Mouse (Mus musculus): ENCODE results near the gene Smim27. TPM values are rescaled to one million over a fixed set of nuclear protein-coding genes. Genes with fewer than 3 reads are reported as not detected.

The Smim27 gene
- total RNA-seq, 1 experiment = 3.9 TPM

DNA sequence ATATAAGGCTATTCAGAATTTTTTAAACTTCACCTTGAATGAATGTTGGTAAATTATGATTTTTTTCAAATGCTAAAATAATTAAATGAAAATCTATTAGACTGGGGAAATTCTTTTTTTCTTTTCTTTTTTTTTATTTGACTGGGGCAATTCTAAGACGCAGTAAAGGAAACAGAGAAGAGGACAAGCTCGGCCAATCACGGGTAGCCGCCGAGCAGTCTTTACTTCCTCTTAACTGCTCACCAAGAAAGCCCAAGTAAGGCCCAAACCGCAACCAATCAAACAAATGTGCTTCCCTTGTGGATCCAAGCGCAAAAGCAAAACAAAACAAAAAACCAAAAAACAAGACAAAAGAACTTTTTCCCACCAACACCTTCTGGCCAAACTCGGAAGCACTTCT lies 25.3 kb upstream of the Smim27 start:
- Histone ChIP-seq H3K9ac (ENCODE audit: insufficient read depth, low read depth, low read length, poor library complexity, severe bottlenecking) (no peak overlapping the region), H3K4me1 (ENCODE audit: control insufficient read depth in 2 of 2, insufficient read depth in 2 of 2, low read length in 2 of 2, poor library complexity in 1 of 2) (peaks cover 2 to 10% of the 10 kb centered on the region in 2 experiments; a peak in 2 of 4 replicates), H3K36me3 (ENCODE audit: control insufficient read depth, insufficient read depth, low read length, poor library complexity, severe bottlenecking) (no peaks in the 10 kb centered on the region), H3K27ac (ENCODE audit: insufficient read depth, low read depth, low read length, poor library complexity, severe bottlenecking) (no peak overlapping the region), H3K4me3 (ENCODE audit: insufficient read depth in 1 of 2, low read depth in 1 of 2, low read length in 2 of 2, poor library complexity in 1 of 2, severe bottlenecking in 1 of 2) (no peak overlapping the region), H3K9me3 (ENCODE audit: control insufficient read depth, insufficient read depth, low read depth, low read length) (no peaks in the 10 kb centered on the region)
- TF ChIP-seq ZNF384 (IDR thresholded peaks at IDR 0.05; ENCODE audit: low read depth, low read length) = no peak
- no peak for TF ChIP-seq HCFC1 (IDR thresholded peaks at IDR 0.05; ENCODE audit: borderline replicate concordance, insufficient read depth, low read length)
- TF ChIP-seq CHD2 (IDR thresholded peaks at IDR 0.05; ENCODE audit: low read depth, low read length) = no peak
- TF ChIP-seq ZC3H11A (IDR thresholded peaks at IDR 0.05; ENCODE audit: borderline replicate concordance, low read depth, low read length) = no peak
- in situ Hi-C loops (cut with MboI; ENCODE audit: low sequenced_read_pairs in 2 of 2, unreplicated experiment in 2 of 2) = no loop called here
- no peak for DNase-seq (ENCODE audit: low read depth, low spot score)

DNA sequence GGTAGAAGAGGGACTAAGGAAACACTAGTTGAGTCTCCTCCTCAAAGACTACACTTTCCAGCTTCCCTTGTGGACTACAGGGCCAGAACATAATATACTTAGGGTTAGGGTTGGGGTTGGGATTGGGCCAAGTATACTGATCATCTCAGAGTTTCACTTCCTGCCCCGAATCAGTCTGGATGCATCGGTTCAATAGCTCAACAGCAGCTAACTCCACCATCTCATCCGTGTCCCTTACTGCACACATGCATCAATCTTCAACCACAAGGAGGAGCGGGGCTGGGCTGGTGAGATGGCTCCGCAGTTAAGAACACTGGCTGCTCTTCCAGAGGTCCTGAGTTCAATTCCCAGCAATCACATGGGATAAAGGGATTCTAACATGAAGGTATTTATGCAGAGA lies 18.4 kb upstream of the Smim27 start:
- no peak for TF ChIP-seq CHD2 (IDR thresholded peaks at IDR 0.05; ENCODE audit: low read depth, low read length)
- TF ChIP-seq ZNF384 (IDR thresholded peaks at IDR 0.05; ENCODE audit: low read depth, low read length) = no peak
- no peak for TF ChIP-seq HCFC1 (IDR thresholded peaks at IDR 0.05; ENCODE audit: borderline replicate concordance, insufficient read depth, low read length)
- TF ChIP-seq ZC3H11A (IDR thresholded peaks at IDR 0.05; ENCODE audit: borderline replicate concordance, low read depth, low read length) = no peak
- no peak for TF ChIP-seq MAFK (IDR thresholded peaks at IDR 0.05; ENCODE audit: insufficient read depth, low read depth, low read length)
- DNase-seq (ENCODE audit: low read depth, low spot score) = no peak
- in situ Hi-C loops (cut with MboI; ENCODE audit: low sequenced_read_pairs in 2 of 2, unreplicated experiment in 2 of 2) = no loop called here
- Histone ChIP-seq H3K9me3 (ENCODE audit: control insufficient read depth, insufficient read depth, low read depth, low read length) (no peaks in the 10 kb centered on the region), H3K36me3 (ENCODE audit: control insufficient read depth, insufficient read depth, low read length, poor library complexity, severe bottlenecking) (0 out of 2 replicates have a peak, but pooled peaks cover 1% of the 10 kb centered on the region), H3K27ac (ENCODE audit: insufficient read depth, low read depth, low read length, poor library complexity, severe bottlenecking) (no peak overlapping the region), H3K9ac (ENCODE audit: insufficient read depth, low read depth, low read length, poor library complexity, severe bottlenecking) (no peak overlapping the region), H3K4me1 (ENCODE audit: control insufficient read depth in 2 of 2, insufficient read depth in 2 of 2, low read length in 2 of 2, poor library complexity in 1 of 2) (peaks cover 1 to 2% of the 10 kb centered on the region in 2 experiments; a peak in 1 of 4 replicates), H3K4me3 (ENCODE audit: insufficient read depth in 1 of 2, low read depth in 1 of 2, low read length in 2 of 2, poor library complexity in 1 of 2, severe bottlenecking in 1 of 2) (no peak overlapping the region)

DNA sequence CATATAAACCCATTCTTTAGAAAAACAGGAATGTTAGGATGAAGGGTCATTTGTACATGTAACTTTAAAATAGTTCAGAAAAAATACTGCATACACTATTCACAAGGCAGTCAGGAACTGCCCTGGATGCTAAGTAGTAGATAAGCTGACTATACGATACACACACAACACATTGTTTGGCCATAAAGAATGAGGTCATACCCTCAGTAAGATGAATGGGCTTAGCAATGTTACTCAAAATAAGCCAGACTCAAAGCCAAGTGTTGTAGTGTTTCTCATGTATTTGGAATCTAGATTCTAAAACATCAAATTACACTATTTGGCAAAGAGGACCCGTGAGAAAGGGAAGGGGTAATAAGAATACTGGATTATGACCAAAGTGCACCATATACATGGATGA lies 15.6 kb upstream of the Smim27 start:
- DNase-seq (ENCODE audit: low read depth, low spot score) = no peak
- H3K4me3 ChIP-seq (ENCODE audit: insufficient read depth in 1 of 2, low read depth in 1 of 2, low read length in 2 of 2, poor library complexity in 1 of 2, severe bottlenecking in 1 of 2) = no peak overlapping the region
- in situ Hi-C loops (cut with MboI; ENCODE audit: low sequenced_read_pairs in 2 of 2, unreplicated experiment in 2 of 2) = no loop called here
- H3K4me1 ChIP-seq (ENCODE audit: control insufficient read depth in 2 of 2, insufficient read depth in 2 of 2, low read length in 2 of 2, poor library complexity in 1 of 2) = peaks cover 1 to 2% of the 10 kb centered on the region in 2 experiments; a peak in 1 of 4 replicates
- no peak overlapping the region for H3K27ac ChIP-seq (ENCODE audit: insufficient read depth, low read depth, low read length, poor library complexity, severe bottlenecking)
- TF ChIP-seq MAFK (IDR thresholded peaks at IDR 0.05; ENCODE audit: insufficient read depth, low read depth, low read length) (no peak), CHD2 (IDR thresholded peaks at IDR 0.05; ENCODE audit: low read depth, low read length) (no peak), HCFC1 (IDR thresholded peaks at IDR 0.05; ENCODE audit: borderline replicate concordance, insufficient read depth, low read length) (no peak), ZNF384 (IDR thresholded peaks at IDR 0.05; ENCODE audit: low read depth, low read length) (no peak), ZC3H11A (IDR thresholded peaks at IDR 0.05; ENCODE audit: borderline replicate concordance, low read depth, low read length) (no peak)
- no peaks in the 10 kb centered on the region for H3K9me3 ChIP-seq (ENCODE audit: control insufficient read depth, insufficient read depth, low read depth, low read length)
- 0 out of 2 replicates have a peak, but pooled peaks cover 1% of the 10 kb centered on the region for H3K36me3 ChIP-seq (ENCODE audit: control insufficient read depth, insufficient read depth, low read length, poor library complexity, severe bottlenecking)
- H3K9ac ChIP-seq (ENCODE audit: insufficient read depth, low read depth, low read length, poor library complexity, severe bottlenecking) = no peak overlapping the region

DNA sequence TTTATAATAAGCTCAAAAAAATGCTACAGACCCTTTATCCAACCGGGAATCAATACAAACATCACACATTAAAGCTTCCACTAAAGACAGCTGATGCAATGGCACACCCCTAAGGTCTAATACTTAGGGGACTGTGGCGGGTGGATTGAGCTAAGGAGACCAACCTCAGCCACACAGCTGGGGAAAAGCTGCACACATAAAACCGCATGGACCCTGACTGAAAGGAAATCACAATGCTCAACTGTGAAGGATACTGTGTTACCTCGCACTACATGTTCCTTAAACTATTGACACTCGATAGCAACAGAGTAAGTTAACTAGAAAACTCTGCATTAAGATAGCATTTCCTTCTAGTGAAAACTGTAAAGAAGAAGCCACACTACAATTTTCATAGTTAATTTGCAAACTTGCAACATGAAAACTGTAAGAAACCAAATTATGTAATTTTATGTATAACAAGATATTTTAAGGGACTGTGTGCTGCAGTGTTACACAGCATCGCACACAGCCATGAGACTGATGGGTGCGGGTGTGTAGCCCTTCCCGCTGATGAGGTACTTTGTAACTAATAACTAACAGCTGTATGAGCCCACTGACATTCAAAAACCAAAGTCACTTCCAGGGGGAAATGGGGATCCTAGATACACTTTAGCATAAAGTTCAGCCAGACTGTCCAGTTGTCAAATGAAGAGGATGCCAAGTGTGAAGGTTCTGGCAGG lies 14.8 kb upstream of the Smim27 start:
- Histone ChIP-seq H3K4me1 (ENCODE audit: control insufficient read depth in 2 of 2, insufficient read depth in 2 of 2, low read length in 2 of 2, poor library complexity in 1 of 2) (peaks cover 1 to 2% of the 10 kb centered on the region in 2 experiments; a peak in 1 of 4 replicates), H3K4me3 (ENCODE audit: insufficient read depth in 1 of 2, low read depth in 1 of 2, low read length in 2 of 2, poor library complexity in 1 of 2, severe bottlenecking in 1 of 2) (no peak overlapping the region), H3K9me3 (ENCODE audit: control insufficient read depth, insufficient read depth, low read depth, low read length) (no peaks in the 10 kb centered on the region), H3K36me3 (ENCODE audit: control insufficient read depth, insufficient read depth, low read length, poor library complexity, severe bottlenecking) (peaks cover 5% of the 10 kb centered on the region; the same call in 1 of the 2 replicates), H3K27ac (ENCODE audit: insufficient read depth, low read depth, low read length, poor library complexity, severe bottlenecking) (no peak overlapping the region), H3K9ac (ENCODE audit: insufficient read depth, low read depth, low read length, poor library complexity, severe bottlenecking) (no peak overlapping the region)
- in situ Hi-C loops (cut with MboI; ENCODE audit: low sequenced_read_pairs in 2 of 2, unreplicated experiment in 2 of 2) = no loop called here
- DNase-seq (ENCODE audit: low read depth, low spot score) = no peak
- TF ChIP-seq ZC3H11A (IDR thresholded peaks at IDR 0.05; ENCODE audit: borderline replicate concordance, low read depth, low read length) (no peak), ZNF384 (IDR thresholded peaks at IDR 0.05; ENCODE audit: low read depth, low read length) (no peak), HCFC1 (IDR thresholded peaks at IDR 0.05; ENCODE audit: borderline replicate concordance, insufficient read depth, low read length) (no peak), MAFK (IDR thresholded peaks at IDR 0.05; ENCODE audit: insufficient read depth, low read depth, low read length) (no peak), CHD2 (IDR thresholded peaks at IDR 0.05; ENCODE audit: low read depth, low read length) (no peak)
